Mouse (Mus musculus) frontal cortex, postnatal 14 days (tissue): Measurements from ENCODE around the gene Atp10b.
"Not testable (repeated sequence)": the region's sequence is repeated elsewhere in the genome, so short reads cannot be mapped to it uniquely, and the experiment has no call there.

Experiments
- DNase-seq, 2 experiments: peaks; one replicate each; pipeline ENCODE4 v3.0.0; 2022; ENCODE audit warnings: low spot score in 2 of 2

The Atp10b gene

GRCm38 (mm10) chr11:43149577-43149976 is at the start of gene Atp10b:
Gene Atp10b (plus strand): TSS chr11:43149877.
- DNase-seq = no peak

- DNase-seq = no peak
These were observed 48.3 kb upstream of the Atp10b start for GRCm38 (mm10) chr11:43101357-43101756.

GRCm38 (mm10) chr11:43125908-43126477 is 23.7 kb upstream of the Atp10b start:
- no peak for DNase-seq

- DNase-seq = not testable (repeated sequence)
These were observed 23.1 kb upstream of the Atp10b start for GRCm38 (mm10) chr11:43126573-43126972.

- no peak for DNase-seq
These were observed 8.4 kb upstream of the Atp10b start for GRCm38 (mm10) chr11:43141296-43141695.

GRCm38 (mm10) chr11:43142811-43143210 is 6.9 kb upstream of the Atp10b start:
- no peak for DNase-seq

GRCm38 (mm10) chr11:43144178-43144577 is 5.5 kb upstream of the Atp10b start:
- no peak for DNase-seq

GRCm38 (mm10) chr11:43144882-43145281 is 4.8 kb upstream of the Atp10b start:
- DNase-seq = not testable (repeated sequence)

GRCm38 (mm10) chr11:43147380-43147779 is 2.3 kb upstream of the Atp10b start:
- DNase-seq = no peak

- DNase-seq = no peak
These were observed 1.3 kb upstream of the Atp10b start for GRCm38 (mm10) chr11:43148341-43148740.

GRCm38 (mm10) chr11:43155004-43155403 is 5.3 kb downstream of the Atp10b start:
- DNase-seq = no peak

GRCm38 (mm10) chr11:43155417-43155816 is 5.7 kb downstream of the Atp10b start:
- no peak for DNase-seq

GRCm38 (mm10) chr11:43158814-43159213 is 9.1 kb downstream of the Atp10b start:
- no peak for DNase-seq

- DNase-seq = no peak
These were observed 10.7 kb downstream of the Atp10b start for GRCm38 (mm10) chr11:43160188-43160942.

- no peak for DNase-seq
These were observed 20.9 kb downstream of the Atp10b start for GRCm38 (mm10) chr11:43170601-43171000.

GRCm38 (mm10) chr11:43174359-43175116 is 24.9 kb downstream of the Atp10b start:
- DNase-seq = no peak

- no peak for DNase-seq
These were observed 32.7 kb downstream of the Atp10b start for GRCm38 (mm10) chr11:43182401-43182800.

GRCm38 (mm10) chr11:43182816-43183215 is 33.1 kb downstream of the Atp10b start:
- no peak for DNase-seq

- no peak for DNase-seq
These were observed 33.8 kb downstream of the Atp10b start for GRCm38 (mm10) chr11:43183457-43183856.

GRCm38 (mm10) chr11:43186291-43186690 is 36.6 kb downstream of the Atp10b start:
- DNase-seq = no peak

- DNase-seq = no peak
These were observed 40.3 kb downstream of the Atp10b start for GRCm38 (mm10) chr11:43189817-43190593.

GRCm38 (mm10) chr11:43198811-43199210 is 49.1 kb downstream of the Atp10b start:
- DNase-seq = no peak
